Mouse (Mus musculus) heart, adult 2 months (tissue): ENCODE results near the gene Fam53b. TPM values are rescaled to one million over a fixed set of nuclear protein-coding genes. Genes with fewer than 3 reads are reported as not detected.
"Not testable (repeated sequence)": the region's sequence is repeated elsewhere in the genome, so short reads cannot be mapped to it uniquely, and the experiment has no call there.

Experiments used
- DNase-seq, 2 experiments: peaks; one replicate each; pipeline ENCODE4 v3.0.0; 2021
- H3K27ac ChIP-seq: fragments of 200-600 bp; 2 replicates; pipeline ENCODE4 v1.8.1; 2022
- H3K27me3 ChIP-seq: fragments of 200-500 bp; 2 replicates; pipeline ENCODE4 v1.6.1; 2012; ENCODE audit warnings: mild to moderate bottlenecking, low read length, inconsistent platforms, mixed read lengths; ENCODE audit not compliant: control insufficient read depth, insufficient read depth
- H3K36me3 ChIP-seq: fragments of 200-500 bp; 2 replicates; pipeline ENCODE4 v1.6.1; 2012; ENCODE audit warnings: low read length, inconsistent platforms; ENCODE audit not compliant: control insufficient read depth, insufficient read depth
- H3K4me1 ChIP-seq: fragments of 200-500 bp; 2 replicates; pipeline ENCODE4 v1.6.1; 2011; ENCODE audit warnings: low read length; ENCODE audit not compliant: control insufficient read depth, insufficient read depth
- H3K4me3 ChIP-seq: fragments of 200-600 bp; 2 replicates; pipeline ENCODE4 v1.8.1; 2022
- H3K79me2 ChIP-seq: fragments of 200-500 bp; replicated peaks from 2 replicates; pipeline ENCODE4 v1.6.1; 2012; ENCODE audit warnings: mild to moderate bottlenecking, inconsistent platforms, low read length, moderate library complexity, mixed read lengths; ENCODE audit not compliant: control insufficient read depth, insufficient read depth
- H3K9ac ChIP-seq: fragments of 200-500 bp; 2 replicates; pipeline ENCODE4 v1.6.1; 2012; ENCODE audit warnings: low read depth, mild to moderate bottlenecking, control low read depth, inconsistent platforms, low read length, mixed read lengths
- CTCF ChIP-seq: fragments of 200-600 bp; IDR thresholded peaks from 2 replicates; pipeline ENCODE4 v1.8.1; 2022; ENCODE audit warnings: antibody characterized with exemption, mild to moderate bottlenecking, moderate library complexity
- EP300 ChIP-seq: fragments of 200-500 bp; IDR thresholded peaks from 2 replicates; pipeline ENCODE4 v1.6.1; 2011; ENCODE audit warnings: low read depth, low read length, control low read depth; ENCODE audit not compliant: insufficient read depth
- POLR2A ChIP-seq: fragments of 200-500 bp; IDR thresholded peaks from 2 replicates; pipeline ENCODE4 v1.6.1; 2011; ENCODE audit warnings: mild to moderate bottlenecking, low read depth, low read length, control low read depth; ENCODE audit not compliant: insufficient read depth
- WGBS: fragments of 180-500 bp; shearing (Covaris S2); methylation state at CpG from one replicate; pipeline ENCODE4 v1.1.7; 2018; 5-methylcytosine and 5-hydroxymethylcytosine counted together
- intact Hi-C: fragments of 180-260 bp; cut with DNase I; formaldehyde crosslinking; loops from one replicate; pipeline ENCODE4 v1.15.1; 2025
- polyA plus RNA-seq: library from polyadenylated mRNA; depleted of rRNA; stranded (reverse); fragments of >200 nt; gene quantifications from 2 replicates; pipeline ENCODE4 v1.2.3, GENCODE M21; 2012; rRNA removed
- total RNA-seq, 2 experiments: library from RNA; stranded (reverse); gene quantifications; 2 replicates each; pipeline ENCODE4 v1.2.3; 2021

The Fam53b gene
- total and polyA plus RNA-seq, 3 experiments, result 22.0 to 26.9 (median 22.5) TPM

GRCm38 (mm10) chr7:132666516-132666915 lies 147.2 kb downstream of the Fam53b start:
- Histone ChIP-seq H3K4me3 (no peak overlapping the region), H3K9ac (no peak overlapping the region), H3K36me3 (peaks cover 5% of the 10 kb centered on the region; the same call in 1 of the 2 replicates), H3K79me2 (no peaks in the 10 kb centered on the region), H3K27me3 (no peaks in the 10 kb centered on the region), H3K4me1 (peaks cover 21% of the 10 kb centered on the region), H3K27ac (no peak overlapping the region)
- intact Hi-C loops, result no loop called here
- no peak for DNase-seq
- 95% methylated on average over 4 of the region's 4 CpGs for WGBS
- no peak for TF ChIP-seq POLR2A
- TF ChIP-seq EP300, result no peak
- TF ChIP-seq CTCF, result no peak

GRCm38 (mm10) chr7:132665664-132666382 lies 147.9 kb downstream of the Fam53b start:
- Histone ChIP-seq H3K36me3 (peaks cover 2% of the 10 kb centered on the region; the same call in 1 of the 2 replicates), H3K4me1 (peaks cover 16% of the 10 kb centered on the region), H3K27ac (no peak overlapping the region), H3K4me3 (no peak overlapping the region), H3K79me2 (no peaks in the 10 kb centered on the region), H3K27me3 (no peaks in the 10 kb centered on the region), H3K9ac (no peak overlapping the region)
- WGBS, result 93% methylated on average over 7 of the region's 8 CpGs
- no peak for DNase-seq
- intact Hi-C loops, result no loop called here
- TF ChIP-seq CTCF (no peak), EP300 (no peak), POLR2A (no peak)

- peaks cover 12% of the 10 kb centered on the region for H3K4me1 ChIP-seq
- no peak overlapping the region for H3K9ac ChIP-seq
- H3K27me3 ChIP-seq, result no peaks in the 10 kb centered on the region
- no peak overlapping the region for H3K4me3 ChIP-seq
- 93% methylated on average over 6 of the region's 6 CpGs for WGBS
- H3K27ac ChIP-seq, result no peak overlapping the region
- H3K79me2 ChIP-seq, result no peaks in the 10 kb centered on the region
- no peak for TF ChIP-seq POLR2A
- TF ChIP-seq EP300, result no peak
- TF ChIP-seq CTCF, result no peak
- DNase-seq, result no peak
- intact Hi-C loops, result no loop called here
- H3K36me3 ChIP-seq, result peaks cover 2% of the 10 kb centered on the region; the same call in 1 of the 2 replicates
Measured at GRCm38 (mm10) chr7:132664815-132665214, 148.9 kb downstream of the Fam53b start.

GRCm38 (mm10) chr7:132662831-132663230 lies 150.9 kb downstream of the Fam53b start:
- DNase-seq, H3K9ac ChIP-seq, H3K27ac ChIP-seq, H3K4me3 ChIP-seq, H3K79me2 ChIP-seq, H3K36me3 ChIP-seq, intact Hi-C loops, H3K27me3 ChIP-seq: not testable (repeated sequence)
- 77% methylated on average over 6 of the region's 6 CpGs for WGBS
- peaks cover 19% of the 10 kb centered on the region for H3K4me1 ChIP-seq

Other genes starting within 250 kb of the Fam53b start
- gene Oat, start 237.5 kb downstream of the Fam53b start, total RNA-seq, result 100 to 1,000 TPM; 161 to 197 TPM
- 170 and 253 TPM in 2 replicates for gene Oat, start 237.5 kb downstream of the Fam53b start, polyA plus RNA-seq
- not detected for gene Nkx1-2, start 214.2 kb downstream of the Fam53b start, total RNA-seq
- not detected in 2 replicates for gene Nkx1-2, start 214.2 kb downstream of the Fam53b start, polyA plus RNA-seq
- gene Lhpp, start 203.2 kb downstream of the Fam53b start, total RNA-seq, result 10 to 100 TPM; 13.8 to 13.9 TPM
- gene Lhpp, start 203.2 kb downstream of the Fam53b start, polyA plus RNA-seq, result 22.0 and 26.6 TPM in 2 replicates
- gene Eef1akmt2, start 38.8 kb upstream of the Fam53b start, total RNA-seq, result 1 to 10 TPM; 7.7 TPM
- 5.2 and 6.0 TPM in 2 replicates for gene Eef1akmt2, start 38.8 kb upstream of the Fam53b start, polyA plus RNA-seq
- 10 to 100 TPM; 20.3 to 21.3 TPM for gene Abraxas2, start 45.3 kb upstream of the Fam53b start, total RNA-seq
- gene Abraxas2, start 45.3 kb upstream of the Fam53b start, polyA plus RNA-seq, result 9.8 and 15.9 TPM in 2 replicates
- 10 to 100 TPM; 31.5 to 37.2 TPM for gene Zranb1, start 117.3 kb upstream of the Fam53b start, total RNA-seq
- 8.2 and 17.6 TPM in 2 replicates for gene Zranb1, start 117.3 kb upstream of the Fam53b start, polyA plus RNA-seq